Mouse (Mus musculus) neural tube, embryonic 12.5 days (tissue): ENCODE data around the gene Cpm. TPM values are rescaled to one million over a fixed set of nuclear protein-coding genes. Genes with fewer than 3 reads are reported as not detected.

ENCODE experiments used
- ATAC-seq: fragments of 200-750 bp; cut with Nextera tagmentation; 2 replicates; pipeline ENCODE4 v1.8.0; 2017; ENCODE audit warnings: low read depth, mild to moderate bottlenecking, moderate TSS enrichment, moderate library complexity; ENCODE audit not compliant: low FRiP score
- H3K27ac ChIP-seq: fragments of 300-500 bp; sonication (generic); 2 replicates; pipeline ENCODE4 v1.5.1; 2016
- H3K27me3 ChIP-seq: fragments of 300-500 bp; sonication (generic); replicated peaks from 2 replicates; pipeline ENCODE4 v1.6.1; 2016; ENCODE audit warnings: mild to moderate bottlenecking
- H3K36me3 ChIP-seq: fragments of 300-500 bp; sonication (generic); 2 replicates; pipeline ENCODE4 v1.6.1; 2016; ENCODE audit warnings: mild to moderate bottlenecking
- H3K4me1 ChIP-seq: fragments of 300-500 bp; sonication (generic); 2 replicates; pipeline ENCODE4 v1.6.1; 2016
- H3K4me2 ChIP-seq: fragments of 300-500 bp; sonication (generic); replicated peaks from 2 replicates; pipeline ENCODE4 v1.6.1; 2016; ENCODE audit warnings: mild to moderate bottlenecking
- H3K4me3 ChIP-seq: fragments of 300-500 bp; sonication (generic); 2 replicates; pipeline ENCODE4 v1.5.1; 2016
- H3K9ac ChIP-seq: fragments of 300-500 bp; sonication (generic); 2 replicates; pipeline ENCODE4 v1.6.1; 2016; ENCODE audit warnings: mild to moderate bottlenecking
- H3K9me3 ChIP-seq: fragments of 300-500 bp; sonication (generic); 2 replicates; pipeline ENCODE4 v1.6.1; 2016; ENCODE audit warnings: mild to moderate bottlenecking
- WGBS: fragments of 180-500 bp; shearing (Covaris S2); methylation state at CpG from one replicate; pipeline ENCODE4 v1.1.7; 2016; 5-methylcytosine and 5-hydroxymethylcytosine counted together
- polyA plus RNA-seq: library from polyadenylated mRNA; unstranded; fragments of >200 nt; fragmentation: Nextera tagmentation; extraction: Ambion mirVana; gene quantifications from 2 replicates; pipeline ENCODE4 v1.2.1, GENCODE M21; 2016

Gene Cpm
- polyA plus RNA-seq, 1 experiment from 2014 or later: 10.0 TPM

DNA sequence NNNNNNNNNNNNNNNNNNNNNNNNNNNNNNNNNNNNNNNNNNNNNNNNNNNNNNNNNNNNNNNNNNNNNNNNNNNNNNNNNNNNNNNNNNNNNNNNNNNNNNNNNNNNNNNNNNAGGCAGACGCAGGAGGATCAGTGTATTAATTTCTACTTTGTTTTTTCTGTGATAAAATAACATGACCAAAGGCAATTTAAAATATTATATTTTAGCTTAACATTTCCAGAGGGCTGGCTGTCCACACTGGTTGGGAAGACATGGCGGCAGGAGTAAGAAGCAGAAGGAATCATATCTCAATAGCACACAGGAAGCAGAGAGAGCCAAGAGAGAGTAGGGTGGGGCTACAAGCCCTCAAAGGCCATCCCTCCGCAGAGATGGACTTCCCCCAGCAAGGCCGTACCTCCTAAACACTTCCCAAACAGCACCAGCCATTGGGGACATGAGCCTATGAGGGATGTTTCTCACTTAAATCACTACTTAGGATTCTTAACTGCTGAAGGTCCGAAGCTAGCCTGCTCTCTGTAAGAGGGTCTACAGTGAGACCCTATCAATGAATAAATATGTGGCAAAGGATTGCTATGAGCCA is 94.9 kb downstream of the Cpm start:
- no peak overlapping the region for H3K27ac ChIP-seq
- H3K9ac ChIP-seq: no peak overlapping the region
- H3K36me3 ChIP-seq: no peaks in the 10 kb centered on the region
- 80% methylated on average over 5 of the region's 5 CpGs for WGBS
- H3K4me2 ChIP-seq: no peak overlapping the region
- H3K9me3 ChIP-seq: no peaks in the 10 kb centered on the region
- H3K4me3 ChIP-seq: no peak overlapping the region
- no peak for ATAC-seq
- no peaks in the 10 kb centered on the region for H3K27me3 ChIP-seq
- H3K4me1 ChIP-seq: no peaks in the 10 kb centered on the region

DNA sequence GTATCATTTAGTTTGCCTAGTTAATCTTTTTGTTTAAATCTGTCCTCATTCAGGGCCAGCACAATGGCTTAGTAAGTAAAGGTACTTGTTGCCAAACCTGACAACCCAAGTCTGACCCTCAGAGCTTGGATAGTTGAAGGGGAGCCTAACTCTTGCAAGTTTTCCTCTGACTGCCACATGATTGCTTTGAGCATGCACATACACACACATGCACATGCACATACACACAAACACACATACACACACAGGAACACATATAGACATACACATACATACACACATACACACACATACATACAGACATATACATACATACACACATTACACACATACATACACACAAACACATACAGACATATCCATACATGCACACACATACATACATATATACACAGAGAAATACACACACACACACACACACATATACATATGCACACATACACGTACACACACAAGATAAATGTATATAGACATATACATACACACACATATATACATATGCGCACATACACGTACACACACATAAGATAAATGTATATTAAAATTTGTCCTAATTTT is 95.6 kb downstream of the Cpm start:
- Histone ChIP-seq H3K27ac (no peak overlapping the region), H3K36me3 (no peaks in the 10 kb centered on the region), H3K27me3 (no peaks in the 10 kb centered on the region), H3K9ac (no peak overlapping the region), H3K4me3 (no peak overlapping the region), H3K9me3 (no peaks in the 10 kb centered on the region), H3K4me1 (no peaks in the 10 kb centered on the region), H3K4me2 (no peak overlapping the region)
- WGBS: 92% methylated on average over 3 of the region's 3 CpGs
- no peak for ATAC-seq

DNA sequence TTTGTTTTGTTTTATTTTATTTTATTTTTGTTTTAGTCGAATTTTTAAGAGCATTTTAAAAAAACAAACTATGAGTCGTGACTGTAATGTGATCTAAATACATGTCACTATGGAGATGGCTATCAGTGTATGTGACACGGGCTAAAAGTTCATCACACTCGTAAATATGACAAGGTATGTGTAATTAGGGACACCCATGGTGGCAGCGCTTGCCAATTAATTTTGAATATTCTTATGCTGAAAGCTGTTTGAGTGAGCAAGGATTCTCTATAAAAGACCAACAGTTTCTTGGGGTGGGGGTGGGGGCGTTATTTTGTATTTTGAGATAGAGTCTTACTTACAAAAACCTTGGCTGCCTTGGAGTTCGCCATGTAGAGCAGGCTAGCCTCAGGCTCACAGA is 96.4 kb downstream of the Cpm start:
- H3K9me3 ChIP-seq: no peaks in the 10 kb centered on the region
- WGBS: 81% methylated on average over 7 of the region's 7 CpGs
- no peaks in the 10 kb centered on the region for H3K27me3 ChIP-seq
- no peaks in the 10 kb centered on the region for H3K36me3 ChIP-seq
- ATAC-seq: no peak
- no peak overlapping the region for H3K9ac ChIP-seq
- H3K4me1 ChIP-seq: no peaks in the 10 kb centered on the region
- H3K4me3 ChIP-seq: no peak overlapping the region
- no peak overlapping the region for H3K4me2 ChIP-seq
- no peak overlapping the region for H3K27ac ChIP-seq

DNA sequence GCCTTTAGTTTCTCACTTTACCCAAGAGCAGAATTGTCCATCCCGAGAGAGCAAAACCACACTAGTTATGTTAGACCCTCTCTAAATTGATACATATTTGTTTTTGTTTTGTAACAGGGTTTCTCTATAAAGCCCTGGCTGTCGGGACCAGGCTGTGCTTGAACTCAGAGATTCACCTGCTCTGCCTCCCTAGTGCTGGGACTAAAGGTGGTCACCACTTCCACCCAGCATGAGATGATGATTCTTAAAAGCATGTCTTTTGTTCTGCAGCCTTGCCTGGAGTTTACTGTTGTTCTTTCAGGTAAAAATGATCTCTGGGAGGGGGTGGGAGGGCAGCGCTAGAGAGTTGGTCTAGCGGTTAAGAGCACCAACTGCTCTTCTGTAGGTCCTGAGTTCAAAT is 97.0 kb downstream of the Cpm start:
- H3K27me3 ChIP-seq: no peaks in the 10 kb centered on the region
- H3K4me1 ChIP-seq: no peaks in the 10 kb centered on the region
- H3K9me3 ChIP-seq: no peaks in the 10 kb centered on the region
- WGBS: 92% methylated on average over 4 of the region's 4 CpGs
- no peak overlapping the region for H3K9ac ChIP-seq
- H3K4me2 ChIP-seq: no peak overlapping the region
- no peak for ATAC-seq
- no peak overlapping the region for H3K27ac ChIP-seq
- H3K36me3 ChIP-seq: no peaks in the 10 kb centered on the region
- no peak overlapping the region for H3K4me3 ChIP-seq

DNA sequence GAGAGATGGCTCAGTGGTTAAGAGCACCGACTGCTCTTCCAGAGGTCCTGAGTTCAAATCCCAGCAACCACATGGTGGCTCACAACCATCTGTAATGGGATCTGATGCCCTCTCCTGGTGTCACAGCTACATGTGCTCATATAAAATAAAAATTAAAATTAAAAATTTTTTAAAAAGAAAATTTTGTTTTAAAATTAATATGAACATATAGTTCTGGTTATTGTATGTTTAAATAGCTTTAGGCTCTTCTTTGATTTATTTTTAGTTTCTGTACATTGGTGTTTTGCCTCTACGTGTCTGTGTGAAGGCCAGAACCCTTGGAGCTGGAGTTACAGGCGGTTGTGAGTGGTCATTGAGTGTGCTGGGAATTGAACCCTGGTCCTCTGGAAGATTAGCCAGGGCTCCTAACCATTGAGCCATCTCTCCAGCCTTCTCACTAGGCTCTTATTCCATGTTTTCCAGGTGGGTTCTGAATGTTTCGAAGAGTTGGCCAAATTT is 97.6 kb downstream of the Cpm start:
- Histone ChIP-seq H3K4me3 (no peak overlapping the region), H3K9ac (no peak overlapping the region), H3K27me3 (no peaks in the 10 kb centered on the region), H3K4me2 (no peak overlapping the region), H3K4me1 (no peaks in the 10 kb centered on the region), H3K27ac (no peak overlapping the region), H3K9me3 (no peaks in the 10 kb centered on the region), H3K36me3 (no peaks in the 10 kb centered on the region)
- no peak for ATAC-seq
- WGBS: 94% methylated on average over 4 of the region's 4 CpGs

DNA sequence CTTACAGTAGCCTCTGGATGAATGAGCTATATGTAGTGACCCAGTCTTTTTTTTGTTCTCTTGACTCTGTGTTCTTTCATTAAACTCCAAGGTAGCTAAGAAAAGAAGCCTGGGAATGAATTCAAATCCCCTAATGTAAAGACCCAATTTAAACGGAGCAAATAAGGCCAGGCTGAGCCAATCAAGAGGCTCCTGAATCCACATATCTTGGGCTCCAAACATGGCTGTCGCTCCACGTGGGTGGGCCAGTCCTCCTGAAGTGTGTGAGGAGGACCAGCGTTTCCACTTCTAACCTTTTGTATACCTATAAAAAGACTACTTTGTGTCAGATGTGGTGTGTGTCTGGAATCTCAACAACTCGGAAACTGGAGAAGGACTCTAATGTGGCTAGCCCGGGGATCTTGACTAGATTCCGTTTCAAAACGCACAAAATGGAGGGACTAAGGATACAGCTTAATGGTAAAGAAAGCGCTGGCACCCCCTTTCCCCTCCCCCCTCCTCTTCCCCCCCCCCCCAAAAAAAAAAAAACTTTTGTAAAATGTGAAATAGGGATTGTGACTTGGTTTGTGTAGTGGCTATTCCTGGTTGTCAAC is 98.3 kb downstream of the Cpm start:
- Histone ChIP-seq H3K36me3 (peaks cover under 1% of the 10 kb centered on the region; the same call in 1 of the 2 replicates), H3K27ac (no peak overlapping the region), H3K4me1 (no peaks in the 10 kb centered on the region), H3K9ac (no peak overlapping the region), H3K4me2 (no peak overlapping the region), H3K9me3 (no peaks in the 10 kb centered on the region), H3K27me3 (no peaks in the 10 kb centered on the region), H3K4me3 (no peak overlapping the region)
- WGBS: 87% methylated on average over 9 of the region's 9 CpGs
- ATAC-seq: no peak

DNA sequence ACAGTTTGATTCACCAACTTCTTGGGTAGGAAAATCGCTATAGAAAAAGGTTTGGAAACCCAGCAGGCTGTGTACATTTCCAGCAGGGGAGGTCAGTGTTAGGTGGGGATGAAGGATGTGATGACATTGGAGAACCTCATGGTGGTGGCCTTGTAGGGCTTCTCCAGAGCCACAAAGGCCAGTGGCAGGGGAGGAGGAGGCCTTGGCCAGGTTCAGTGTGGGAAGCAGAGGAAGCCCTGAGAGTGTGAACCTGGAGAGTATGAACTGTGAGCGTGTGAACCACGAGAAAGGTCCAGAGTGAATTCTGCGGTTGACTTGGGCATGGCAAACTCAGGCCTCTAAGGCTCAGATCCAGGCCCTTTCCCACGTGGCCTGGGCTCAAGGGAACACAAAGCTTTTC is 99.3 kb downstream of the Cpm start:
- ATAC-seq: no peak
- Histone ChIP-seq H3K4me1 (no peaks in the 10 kb centered on the region), H3K9me3 (no peaks in the 10 kb centered on the region), H3K27ac (no peak overlapping the region), H3K36me3 (peaks cover 4% of the 10 kb centered on the region; the same call in 1 of the 2 replicates), H3K27me3 (no peaks in the 10 kb centered on the region), H3K4me3 (no peak overlapping the region), H3K9ac (no peak overlapping the region), H3K4me2 (no peak overlapping the region)
- 85% methylated on average over 5 of the region's 5 CpGs for WGBS

DNA sequence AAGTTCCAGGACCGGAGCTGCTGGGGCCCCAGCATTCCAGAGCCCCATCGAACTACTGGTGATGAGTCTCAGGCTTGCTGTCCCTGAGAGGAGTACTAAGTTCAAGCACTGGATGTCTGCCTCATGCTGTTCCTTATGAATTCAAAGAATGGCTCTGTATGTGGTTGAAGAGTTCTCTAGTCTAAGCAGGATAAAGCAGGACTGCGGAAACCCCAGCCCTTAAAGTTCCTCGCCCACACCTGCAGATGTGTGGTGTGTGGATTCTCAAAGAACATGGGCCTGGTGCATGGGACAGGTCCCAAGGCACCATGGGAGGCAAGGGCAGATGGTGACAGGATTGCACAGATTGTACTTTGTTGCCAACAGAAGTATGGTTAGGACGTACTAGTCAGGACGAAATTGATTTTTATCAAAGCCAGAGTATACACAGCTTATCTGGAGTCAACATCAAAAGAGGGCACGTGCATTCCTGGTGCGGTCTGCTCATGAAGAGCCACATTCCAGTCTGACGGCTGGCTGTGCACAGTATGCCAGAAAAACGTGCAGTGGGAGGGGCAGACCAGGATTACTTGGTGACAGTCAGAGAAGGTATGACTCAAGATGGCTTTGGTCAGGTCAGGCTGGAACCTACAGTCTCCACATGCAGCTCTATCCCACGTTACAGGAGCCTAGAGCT is 100.0 kb downstream of the Cpm start:
- H3K27ac ChIP-seq: no peak overlapping the region
- no peak overlapping the region for H3K9ac ChIP-seq
- H3K9me3 ChIP-seq: no peaks in the 10 kb centered on the region
- no peaks in the 10 kb centered on the region for H3K27me3 ChIP-seq
- H3K4me1 ChIP-seq: no peaks in the 10 kb centered on the region
- H3K36me3 ChIP-seq: peaks cover 4% of the 10 kb centered on the region; the same call in 1 of the 2 replicates
- H3K4me3 ChIP-seq: no peak overlapping the region
- 87% methylated on average over 11 of the region's 11 CpGs for WGBS
- H3K4me2 ChIP-seq: no peak overlapping the region
- ATAC-seq: no peak

DNA sequence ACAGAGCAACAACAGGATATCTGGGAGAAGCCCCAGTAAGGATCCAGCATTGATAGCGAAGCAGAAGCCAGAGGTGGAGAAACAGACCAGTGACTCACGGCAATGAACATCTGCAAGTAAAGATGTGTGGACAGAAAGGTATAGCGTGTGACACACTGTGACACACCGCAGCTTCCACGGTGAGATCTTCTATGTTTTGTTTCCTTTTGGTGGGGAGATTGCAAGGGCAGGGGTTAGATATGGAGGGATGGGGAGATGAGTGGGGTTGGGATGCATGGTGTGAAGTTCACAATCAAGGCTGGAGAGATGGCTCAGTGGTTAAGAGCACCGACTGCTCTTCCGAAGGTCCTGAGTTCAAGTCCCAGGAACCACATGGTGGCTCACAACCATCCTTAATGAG is 100.8 kb downstream of the Cpm start:
- no peak overlapping the region for H3K4me2 ChIP-seq
- H3K9ac ChIP-seq: no peak overlapping the region
- no peaks in the 10 kb centered on the region for H3K27me3 ChIP-seq
- H3K36me3 ChIP-seq: peaks cover 4% of the 10 kb centered on the region; the same call in 1 of the 2 replicates
- H3K4me3 ChIP-seq: no peak overlapping the region
- no peak overlapping the region for H3K27ac ChIP-seq
- WGBS: 94% methylated on average over 7 of the region's 7 CpGs
- no peak for ATAC-seq
- H3K4me1 ChIP-seq: no peaks in the 10 kb centered on the region
- H3K9me3 ChIP-seq: no peaks in the 10 kb centered on the region

DNA sequence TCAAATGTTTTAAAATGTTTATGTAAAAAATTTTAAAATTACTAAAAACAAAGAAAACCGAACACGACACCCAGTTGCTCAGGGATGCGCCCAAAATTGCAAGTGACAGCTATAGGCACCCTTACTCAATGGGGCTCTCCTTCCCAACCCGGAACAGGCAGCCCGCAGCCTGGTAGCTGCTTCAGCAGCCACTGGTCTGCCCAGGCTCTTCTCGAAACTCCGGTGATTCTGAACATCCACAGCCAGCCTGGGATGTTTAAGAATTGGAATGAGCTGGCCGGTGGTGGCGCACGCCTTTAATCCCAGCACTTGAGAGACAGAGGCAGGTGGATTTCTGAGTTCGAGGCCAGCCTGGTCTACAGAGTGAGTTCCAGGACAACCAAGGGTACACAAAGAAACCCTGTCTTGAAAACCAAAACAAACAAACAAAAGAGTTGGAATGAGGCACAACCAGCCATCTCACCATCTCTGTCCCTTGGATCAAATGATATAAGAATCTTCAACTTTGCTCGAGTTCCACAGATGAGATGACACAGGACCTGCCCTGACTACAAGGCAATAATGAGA is 101.4 kb downstream of the Cpm start:
- Histone ChIP-seq H3K27me3 (no peaks in the 10 kb centered on the region), H3K27ac (no peak overlapping the region), H3K4me1 (no peaks in the 10 kb centered on the region), H3K36me3 (peaks cover 4% of the 10 kb centered on the region; the same call in 1 of the 2 replicates), H3K9me3 (no peaks in the 10 kb centered on the region), H3K4me2 (no peak overlapping the region), H3K4me3 (no peak overlapping the region), H3K9ac (no peak overlapping the region)
- no peak for ATAC-seq
- WGBS: 93% methylated on average over 12 of the region's 12 CpGs

DNA sequence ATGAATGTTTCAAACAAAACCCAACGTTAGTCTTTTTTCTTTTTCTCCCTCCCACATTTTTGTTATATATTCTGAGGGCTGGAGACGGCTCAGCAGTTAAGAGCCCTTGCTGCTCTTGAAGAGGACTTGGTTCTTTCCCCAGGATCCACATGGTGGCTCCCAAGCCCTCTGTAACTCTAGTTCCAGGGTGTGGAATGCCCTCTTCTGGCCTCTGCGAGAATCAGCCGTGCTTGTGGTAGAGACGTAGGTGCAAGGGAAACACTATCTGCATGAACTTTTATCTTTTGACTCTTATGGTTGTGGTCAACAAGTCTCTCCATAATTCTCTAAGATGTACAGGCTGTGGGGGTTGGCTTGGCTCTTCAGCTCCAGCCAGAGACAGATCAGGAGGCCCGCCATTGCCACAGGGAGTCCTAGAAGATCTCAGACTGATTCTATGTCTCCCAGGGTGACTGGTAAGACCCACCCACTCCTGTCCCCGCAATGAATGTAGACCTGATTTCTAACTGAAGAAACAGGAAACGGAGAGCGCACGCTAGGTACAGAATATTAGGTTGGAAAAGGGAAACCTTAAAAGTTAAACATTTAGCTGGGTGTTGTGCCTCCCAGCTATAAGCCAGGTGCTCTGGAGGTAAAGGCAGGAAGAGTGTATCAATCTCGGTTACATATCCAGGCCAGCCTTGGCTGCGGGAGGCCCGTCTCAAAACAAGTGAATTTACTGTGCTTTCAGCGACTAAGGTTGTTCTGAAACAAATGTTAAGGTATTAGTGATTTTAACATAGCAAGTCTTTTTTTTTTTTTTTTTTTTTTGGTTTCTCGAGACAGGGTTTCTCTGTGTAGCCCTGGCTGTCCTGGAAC is 102.2 kb downstream of the Cpm start:
- 63% methylated on average over 15 of the region's 15 CpGs for WGBS
- H3K27ac ChIP-seq: no peak overlapping the region
- no peak for ATAC-seq

More for the DNA sequence above, 102.2 kb downstream of the Cpm start:
- Histone ChIP-seq H3K4me1 (no peaks in the 10 kb centered on the region), H3K9me3 (no peaks in the 10 kb centered on the region), H3K9ac (no peak overlapping the region), H3K27me3 (no peaks in the 10 kb centered on the region), H3K4me2 (no peak overlapping the region), H3K4me3 (no peak overlapping the region), H3K36me3 (peaks cover 9% of the 10 kb centered on the region)
